Mouse (Mus musculus) kidney, adult 2 months (tissue): ENCODE measurements around the gene Hdgf.

Source experiments
- CTCF ChIP-seq: fragments of 200-500 bp; conservative IDR thresholded peaks from 2 replicates; pipeline ENCODE4 v1.5.1; 2011; ENCODE audit warnings: low read depth, mild to moderate bottlenecking, control low read depth, low read length, moderate library complexity, mixed read lengths; ENCODE audit not compliant: insufficient read depth, insufficient read length
- POLR2A ChIP-seq: fragments of 200-500 bp; IDR thresholded peaks from one replicate; pipeline ENCODE4 v1.6.1; 2011; ENCODE audit warnings: low read depth, low read length, control low read depth

DNA sequence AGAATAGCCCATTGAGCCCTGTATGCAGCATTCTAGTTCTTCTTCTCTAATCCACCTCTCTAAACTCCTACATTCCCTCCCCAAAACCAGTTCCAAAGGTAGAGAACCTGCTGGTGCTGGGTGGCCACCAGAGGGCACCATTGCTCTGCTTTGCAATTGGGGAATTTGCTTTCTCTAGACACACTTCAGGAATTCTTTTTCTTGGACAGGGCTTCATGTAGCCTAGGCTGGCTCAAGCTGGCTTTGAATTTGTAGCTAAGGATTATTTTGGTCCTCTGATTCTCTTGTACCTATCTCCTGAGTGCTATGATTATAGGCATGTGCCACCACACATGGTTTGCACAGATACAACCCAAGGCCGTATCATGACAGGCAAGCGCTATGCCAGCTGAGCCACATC is 29.7 kb downstream of the Hdgf start:
- TF ChIP-seq CTCF (peak; percentile 89), POLR2A (no peak)
